Mouse (Mus musculus) heart, adult 2 months (tissue): ENCODE results near the gene Gm27029. TPM values are rescaled to one million over a fixed set of nuclear protein-coding genes. Genes with fewer than 3 reads are reported as not detected.
A peak's percentile ranks its signal among the peaks of the same experiment; 100 is the strongest.
"Not testable (repeated sequence)": the region's sequence is repeated elsewhere in the genome, so short reads cannot be mapped to it uniquely, and the experiment has no call there.

ENCODE experiments used
- DNase-seq, 2 experiments: peaks; one replicate each; pipeline ENCODE4 v3.0.0; 2021
- H3K27ac ChIP-seq: fragments of 200-600 bp; 2 replicates; pipeline ENCODE4 v1.8.1; 2022
- H3K27me3 ChIP-seq: fragments of 200-500 bp; 2 replicates; pipeline ENCODE4 v1.6.1; 2012; ENCODE audit warnings: mild to moderate bottlenecking, low read length, inconsistent platforms, mixed read lengths; ENCODE audit not compliant: control insufficient read depth, insufficient read depth
- H3K36me3 ChIP-seq: fragments of 200-500 bp; 2 replicates; pipeline ENCODE4 v1.6.1; 2012; ENCODE audit warnings: low read length, inconsistent platforms; ENCODE audit not compliant: control insufficient read depth, insufficient read depth
- H3K4me1 ChIP-seq: fragments of 200-500 bp; 2 replicates; pipeline ENCODE4 v1.6.1; 2011; ENCODE audit warnings: low read length; ENCODE audit not compliant: control insufficient read depth, insufficient read depth
- H3K4me3 ChIP-seq: fragments of 200-600 bp; 2 replicates; pipeline ENCODE4 v1.8.1; 2022
- H3K79me2 ChIP-seq: fragments of 200-500 bp; replicated peaks from 2 replicates; pipeline ENCODE4 v1.6.1; 2012; ENCODE audit warnings: mild to moderate bottlenecking, inconsistent platforms, low read length, moderate library complexity, mixed read lengths; ENCODE audit not compliant: control insufficient read depth, insufficient read depth
- H3K9ac ChIP-seq: fragments of 200-500 bp; 2 replicates; pipeline ENCODE4 v1.6.1; 2012; ENCODE audit warnings: low read depth, mild to moderate bottlenecking, control low read depth, inconsistent platforms, low read length, mixed read lengths
- CTCF ChIP-seq: fragments of 200-600 bp; IDR thresholded peaks from 2 replicates; pipeline ENCODE4 v1.8.1; 2022; ENCODE audit warnings: antibody characterized with exemption, mild to moderate bottlenecking, moderate library complexity
- EP300 ChIP-seq: fragments of 200-500 bp; IDR thresholded peaks from 2 replicates; pipeline ENCODE4 v1.6.1; 2011; ENCODE audit warnings: low read depth, low read length, control low read depth; ENCODE audit not compliant: insufficient read depth
- POLR2A ChIP-seq: fragments of 200-500 bp; IDR thresholded peaks from 2 replicates; pipeline ENCODE4 v1.6.1; 2011; ENCODE audit warnings: mild to moderate bottlenecking, low read depth, low read length, control low read depth; ENCODE audit not compliant: insufficient read depth
- WGBS: fragments of 180-500 bp; shearing (Covaris S2); methylation state at CpG from one replicate; pipeline ENCODE4 v1.1.7; 2018; 5-methylcytosine and 5-hydroxymethylcytosine counted together
- intact Hi-C: fragments of 180-260 bp; cut with DNase I; formaldehyde crosslinking; loops from one replicate; pipeline ENCODE4 v1.15.1; 2025
- polyA plus RNA-seq: library from polyadenylated mRNA; depleted of rRNA; stranded (reverse); fragments of >200 nt; gene quantifications from 2 replicates; pipeline ENCODE4 v1.2.3, GENCODE M21; 2012
- total RNA-seq, 2 experiments: library from RNA; stranded (reverse); gene quantifications; 2 replicates each; pipeline ENCODE4 v1.2.3; 2021

The Gm27029 gene
- total and polyA plus RNA-seq, 3 experiments, result 1.3 to 10.2 (median 5.1) TPM

DNA sequence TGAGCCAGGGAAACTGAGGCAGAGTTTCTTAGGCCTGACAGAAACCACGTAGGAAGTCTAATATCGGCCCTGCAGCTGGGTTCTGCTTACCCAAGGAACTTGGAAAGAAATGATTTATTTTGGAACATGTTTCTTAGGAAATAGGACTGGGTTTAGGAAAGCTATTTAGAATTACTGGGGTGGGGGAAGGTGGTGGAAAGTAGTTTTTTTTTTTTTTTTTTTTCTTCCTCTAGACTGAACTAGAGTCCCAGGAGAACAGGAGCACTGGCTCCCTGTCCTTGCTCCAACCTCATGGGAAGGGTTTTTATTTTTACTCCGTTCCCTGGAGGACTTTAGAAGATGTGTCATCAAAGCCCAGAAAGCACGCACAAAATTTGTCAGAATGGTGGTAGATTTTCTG lies 44.6 kb upstream of the Gm27029 start:
- Histone ChIP-seq H3K79me2 (no peaks in the 10 kb centered on the region), H3K4me3 (no peak overlapping the region; the same call in 1 of the 2 replicates), H3K36me3 (no peaks in the 10 kb centered on the region), H3K27me3 (no peaks in the 10 kb centered on the region), H3K4me1 (peaks cover 3% of the 10 kb centered on the region), H3K9ac (no peak overlapping the region), H3K27ac (peak overlapping the region; percentile 65; the same call in 1 of the 2 replicates)
- WGBS, result 66% methylated on average over 4 of the region's 4 CpGs
- no peak for DNase-seq
- intact Hi-C loops, result loop anchor here (5.0 kb wide), 1 partner anchor 83 kb away; the partner anchor contains the start of genes Brca1 and Nbr1
- no peak for TF ChIP-seq CTCF
- TF ChIP-seq POLR2A, result no peak
- TF ChIP-seq EP300, result no peak

DNA sequence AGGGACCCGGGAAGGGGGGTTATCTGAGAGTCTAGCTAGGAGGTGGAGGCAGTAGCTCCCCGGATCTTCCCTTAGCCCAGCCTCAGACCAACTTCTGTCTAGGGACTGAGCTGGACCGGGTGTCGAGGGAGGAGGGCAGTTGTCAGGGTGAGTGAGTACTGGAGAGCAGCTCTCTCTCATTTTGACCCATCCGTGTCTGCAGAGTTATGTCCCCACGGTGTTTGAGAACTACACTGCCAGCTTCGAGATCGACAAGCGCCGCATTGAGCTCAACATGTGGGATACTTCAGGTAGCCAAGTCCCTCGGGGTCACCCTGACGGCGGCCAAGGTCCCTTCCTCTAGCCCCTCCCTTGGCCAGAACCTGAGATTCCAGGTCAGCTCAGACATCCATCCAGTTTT lies 44.1 kb upstream of the Gm27029 start:
- Histone ChIP-seq H3K36me3 (no peaks in the 10 kb centered on the region), H3K79me2 (no peaks in the 10 kb centered on the region), H3K27ac (peak overlapping the region; percentile 65; the same call in 1 of the 2 replicates), H3K4me3 (peak overlapping the region; percentile 68), H3K27me3 (no peaks in the 10 kb centered on the region), H3K9ac (peak overlapping the region; percentile 81; the same call in 1 of the 2 replicates), H3K4me1 (peaks cover 3% of the 10 kb centered on the region)
- 14% methylated on average over 13 of the region's 13 CpGs for WGBS
- DNase-seq, result peak in 1 of 2 experiments; percentile 41
- intact Hi-C loops, result loop anchor here (5.0 kb wide), 1 partner anchor 84 kb away; the partner anchor contains the start of genes Brca1 and Nbr1
- TF ChIP-seq POLR2A (no peak), EP300 (no peak), CTCF (no peak)

GRCm38 (mm10) chr11:101468263-101468688 lies 43.7 kb upstream of the Gm27029 start:
- WGBS, result 1% methylated on average over 27 of the region's 31 CpGs
- intact Hi-C loops, result loop anchor here (5.0 kb wide), 1 partner anchor 84 kb away; the partner anchor contains the start of genes Brca1 and Nbr1
- Histone ChIP-seq H3K27me3 (no peaks in the 10 kb centered on the region), H3K79me2 (no peaks in the 10 kb centered on the region), H3K4me3 (peak overlapping the region; percentile 68), H3K9ac (peak overlapping the region; percentile 81), H3K4me1 (peaks cover 3% of the 10 kb centered on the region), H3K27ac (peak overlapping the region; percentile 65), H3K36me3 (no peaks in the 10 kb centered on the region)
- TF ChIP-seq EP300 (no peak), POLR2A (no peak), CTCF (no peak)
- DNase-seq, result no peak

DNA sequence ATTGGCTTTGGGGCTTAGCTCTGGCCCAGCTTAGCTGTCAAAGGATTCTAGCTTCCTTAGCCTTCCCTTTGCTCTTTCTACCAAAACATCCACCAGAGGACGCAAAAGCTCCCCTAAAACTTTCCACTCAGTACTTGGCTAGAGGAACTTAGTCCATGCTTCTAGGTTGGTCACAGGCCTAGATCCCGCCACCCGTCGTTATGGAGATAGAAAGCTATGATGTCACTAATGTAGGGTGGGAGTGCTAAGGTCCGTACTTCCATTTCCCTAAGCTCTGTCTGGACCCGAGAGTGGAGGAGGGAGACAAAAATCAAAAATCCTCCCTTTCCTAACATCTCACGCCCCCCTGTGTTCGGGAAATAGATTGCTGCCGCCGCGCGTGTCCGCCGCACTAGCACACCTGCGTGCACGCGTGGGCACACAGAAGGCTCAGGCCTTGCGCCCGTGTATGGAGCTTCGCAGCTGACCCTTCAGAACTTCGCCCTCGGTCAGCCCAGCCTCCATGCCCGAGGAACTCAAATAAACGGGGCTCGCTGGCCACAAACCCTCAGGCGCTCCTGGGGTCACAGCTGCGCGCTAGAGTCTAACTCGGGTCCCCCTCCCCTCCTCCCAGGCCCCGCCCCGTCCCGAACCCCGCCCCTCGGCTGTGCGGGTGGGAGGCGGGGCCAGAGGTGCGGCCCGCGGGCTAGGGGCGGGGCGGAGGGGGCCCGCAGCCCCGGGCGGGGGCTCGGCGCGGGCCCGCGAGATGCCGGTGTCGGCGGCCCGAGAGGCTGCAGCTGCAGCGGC lies 43.1 kb upstream of the Gm27029 start:
- peaks cover 3% of the 10 kb centered on the region for H3K4me1 ChIP-seq
- intact Hi-C loops, result loop anchor here (5.0 kb wide), 1 partner anchor 85 kb away; the partner anchor contains the start of genes Brca1 and Nbr1
- no peaks in the 10 kb centered on the region for H3K79me2 ChIP-seq
- 1% methylated on average over 54 of the region's 54 CpGs for WGBS
- H3K36me3 ChIP-seq, result no peaks in the 10 kb centered on the region
- TF ChIP-seq EP300, result no peak
- peak; percentile 76 for TF ChIP-seq CTCF
- TF ChIP-seq POLR2A, result no peak
- no peaks in the 10 kb centered on the region for H3K27me3 ChIP-seq
- peak overlapping the region; percentile 65 for H3K27ac ChIP-seq
- H3K9ac ChIP-seq, result peak overlapping the region; percentile 81
- DNase-seq, result peak; percentile 81 to 84
- peak overlapping the region; percentile 68 for H3K4me3 ChIP-seq

DNA sequence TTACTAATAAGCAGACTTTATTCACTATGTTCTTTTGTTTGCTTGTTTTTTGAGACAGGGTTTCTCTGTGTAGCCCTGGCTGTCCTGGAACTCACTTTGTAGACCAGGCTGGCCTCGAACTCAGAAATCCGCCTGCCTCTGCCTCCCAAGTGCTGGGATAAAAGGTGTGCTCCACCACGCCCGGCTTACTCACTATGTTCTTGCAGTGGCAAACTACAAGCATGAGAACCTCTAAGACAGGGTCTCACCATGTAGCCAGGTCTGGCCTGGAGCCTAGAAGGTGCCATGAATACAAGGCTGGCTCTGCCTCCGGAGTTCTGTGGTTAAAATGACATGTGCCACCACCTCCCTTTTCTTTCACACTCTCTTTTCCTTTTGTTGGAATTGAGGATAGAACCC lies 42.0 kb upstream of the Gm27029 start:
- DNase-seq, H3K79me2 ChIP-seq, H3K9ac ChIP-seq, H3K36me3 ChIP-seq, H3K27me3 ChIP-seq, H3K4me1 ChIP-seq: not testable (repeated sequence)
- H3K4me3 ChIP-seq, result peak overlapping the region; percentile 82
- peak overlapping the region; percentile 88 for H3K27ac ChIP-seq
- intact Hi-C loops, result loop anchor here (5.0 kb wide), 1 partner anchor 86 kb away; the partner anchor contains the start of genes Brca1 and Nbr1
- WGBS, result 48% methylated on average over 5 of the region's 5 CpGs
